Mouse (Mus musculus) cerebellum, postnatal 10 days (tissue): ENCODE data around the gene BC024978.

Source experiments
- DNase-seq, 2 experiments: peaks; one replicate each; pipeline ENCODE4 v3.0.0; 2021; ENCODE audit warnings: mixed read lengths in 2 of 2

The BC024978 gene

DNA sequence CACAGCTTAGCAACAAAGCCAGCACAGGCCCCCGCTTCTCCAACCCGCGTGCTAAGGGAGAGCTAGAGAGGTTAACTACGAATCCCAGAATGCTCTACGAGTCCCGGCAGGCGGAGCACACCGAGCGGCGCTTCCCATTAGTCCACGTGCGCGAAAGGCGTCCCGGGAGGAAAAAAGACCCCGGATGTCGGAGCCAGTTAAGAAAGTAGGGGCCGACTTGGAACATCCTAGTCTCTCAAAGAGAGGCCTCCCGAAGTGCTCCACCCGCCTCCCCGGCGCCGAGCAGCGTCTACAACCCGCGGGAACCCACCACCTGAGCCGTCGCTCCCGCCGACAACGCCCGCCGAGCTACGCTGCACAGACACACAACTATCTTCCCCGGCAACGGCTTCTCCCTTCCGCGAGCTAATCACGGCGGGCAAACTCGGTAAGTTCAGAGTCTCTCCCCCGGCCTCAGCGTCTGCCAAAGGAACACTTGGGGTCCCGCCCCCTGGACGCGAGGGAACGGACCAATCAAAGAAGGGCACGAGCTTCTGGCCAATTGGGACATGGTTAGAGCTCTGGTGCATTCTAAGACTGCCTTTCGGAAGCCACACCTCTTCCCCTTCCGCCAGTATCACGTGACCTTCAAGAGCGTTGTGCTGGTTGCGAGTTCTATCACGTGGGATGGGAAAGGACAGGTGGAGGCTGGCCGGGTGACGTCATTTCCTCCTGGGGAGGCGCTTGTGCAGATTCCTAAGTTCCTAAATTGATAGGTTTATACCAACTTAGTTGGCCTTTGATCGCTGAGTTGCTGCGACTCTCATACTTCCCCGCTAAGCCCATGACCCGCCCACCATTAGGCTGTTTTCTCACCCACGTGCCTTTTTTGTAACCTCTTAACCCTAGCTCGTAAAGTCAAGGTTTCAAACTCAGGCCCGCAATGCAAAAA is at the start of gene BC024978, which contains the start of gene Snrpa:
BC024978 (plus strand) TSS at position 101 of the 931 bp plus-strand sequence.
Snrpa (minus strand) TSS at position 591 of the 931 bp plus-strand sequence.
- DNase-seq = peak; percentile 98

DNA sequence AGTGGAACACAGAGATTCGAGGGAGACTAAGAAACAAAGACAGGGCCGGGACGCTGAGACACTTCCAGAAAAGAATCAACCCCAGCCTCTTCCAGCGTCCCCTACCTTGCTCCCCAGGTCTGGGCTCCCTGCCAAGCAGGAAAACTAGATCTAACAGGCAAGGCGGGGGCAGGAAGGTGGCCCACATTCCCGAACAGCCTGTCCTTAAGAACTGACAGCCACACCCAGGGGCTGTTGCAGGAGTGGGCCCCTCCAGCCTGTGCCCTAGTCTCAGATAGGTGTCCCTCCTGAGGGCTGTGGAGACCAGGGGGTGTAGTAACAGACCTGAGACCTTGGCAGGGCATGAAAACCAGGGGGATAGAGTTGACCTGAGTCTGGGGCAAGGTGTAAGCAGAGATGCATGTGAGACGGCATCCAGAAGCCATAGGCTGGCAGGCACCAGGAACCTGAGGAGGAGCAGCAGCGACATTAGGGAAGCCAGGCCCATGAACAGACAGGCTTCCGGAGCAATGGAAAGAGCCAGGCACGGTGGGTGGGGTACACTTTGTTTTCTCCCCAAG is 42.3 kb upstream of the BC024978 start, which contains the start of gene Cyp2t4:
Cyp2t4 (plus strand) TSS at position 510 of the 560 bp plus-strand sequence.
- DNase-seq = peak; percentile 59 to 61

DNA sequence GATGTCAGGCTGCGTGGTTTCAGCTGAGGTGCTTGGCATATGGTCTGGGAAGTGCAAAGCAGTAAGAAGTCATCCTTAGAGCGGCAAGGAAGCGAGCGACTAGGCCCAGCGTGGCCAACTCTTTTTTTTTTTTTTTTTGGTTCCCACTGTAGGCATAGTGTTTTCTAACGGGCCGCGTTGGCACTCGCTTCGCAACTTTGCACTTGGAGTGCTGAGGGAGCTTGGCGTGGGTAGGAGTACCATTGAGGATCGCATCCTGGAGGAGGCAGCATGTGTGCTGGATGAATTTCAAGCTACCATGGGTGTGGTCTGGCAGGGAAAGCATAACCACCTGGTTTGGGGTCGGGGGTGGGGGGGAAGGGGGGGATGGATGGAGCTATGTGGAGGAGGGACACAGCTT is 39.6 kb upstream of the BC024978 start:
- DNase-seq = peak; percentile 51 to 65

DNA sequence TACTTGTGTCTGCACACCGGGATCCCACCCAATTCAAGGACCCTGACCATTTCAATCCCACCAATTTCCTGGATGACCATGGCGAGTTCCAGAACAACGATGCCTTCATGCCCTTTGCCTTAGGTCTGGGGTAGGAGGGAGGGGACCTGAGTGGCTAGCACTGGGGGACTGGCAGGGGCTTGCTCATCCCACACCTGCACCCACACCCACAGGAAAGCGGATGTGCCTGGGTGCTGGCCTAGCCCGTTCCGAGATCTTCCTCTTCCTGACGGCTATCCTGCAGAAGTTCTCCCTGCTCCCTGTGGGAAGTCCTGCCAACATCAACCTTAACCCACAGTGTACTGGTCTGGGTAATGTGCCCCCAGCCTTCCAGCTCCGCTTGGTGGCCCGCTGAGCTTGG is 37.4 kb upstream of the BC024978 start:
- no peak for DNase-seq

DNA sequence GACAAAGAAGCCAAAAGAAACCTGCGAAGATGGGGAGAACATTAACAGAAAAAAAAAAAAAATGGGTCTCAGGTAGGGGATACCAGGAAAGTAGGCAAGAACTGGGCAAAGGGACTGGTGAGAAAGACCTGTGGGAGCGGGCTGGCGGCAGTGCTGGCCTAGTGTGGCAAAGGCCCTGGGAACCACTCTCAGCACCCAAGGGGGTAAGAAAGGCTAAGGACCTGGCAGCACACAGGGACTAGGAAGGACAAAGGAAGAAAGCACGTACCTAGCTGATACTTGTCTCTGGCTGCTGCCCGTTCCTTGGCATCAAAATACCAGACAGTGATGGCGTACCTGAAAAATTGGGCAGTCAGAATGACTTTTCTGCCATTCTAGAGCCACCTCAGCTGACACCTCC is 36.3 kb upstream of the BC024978 start:
- DNase-seq = no peak

DNA sequence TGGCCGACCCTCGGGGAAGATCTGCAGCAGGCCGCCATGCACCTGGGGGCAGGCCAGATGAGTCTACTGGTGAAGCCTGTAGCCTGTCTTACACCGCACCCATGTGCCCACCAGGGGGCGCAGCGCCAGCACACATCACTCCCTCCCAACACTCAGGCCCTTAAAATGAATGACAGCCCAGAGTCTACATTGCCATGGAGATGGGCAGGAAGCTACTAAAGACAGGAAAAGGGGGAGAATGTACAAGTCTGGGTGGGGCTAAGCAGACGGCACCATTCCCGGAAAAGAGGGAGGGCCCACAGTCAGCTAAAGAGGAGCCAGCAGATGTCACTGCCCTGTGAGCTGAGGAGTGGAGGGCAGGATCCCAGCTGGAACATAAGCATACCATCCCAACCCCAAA is 35.7 kb upstream of the BC024978 start:
- peak; percentile 93 to 96 for DNase-seq

DNA sequence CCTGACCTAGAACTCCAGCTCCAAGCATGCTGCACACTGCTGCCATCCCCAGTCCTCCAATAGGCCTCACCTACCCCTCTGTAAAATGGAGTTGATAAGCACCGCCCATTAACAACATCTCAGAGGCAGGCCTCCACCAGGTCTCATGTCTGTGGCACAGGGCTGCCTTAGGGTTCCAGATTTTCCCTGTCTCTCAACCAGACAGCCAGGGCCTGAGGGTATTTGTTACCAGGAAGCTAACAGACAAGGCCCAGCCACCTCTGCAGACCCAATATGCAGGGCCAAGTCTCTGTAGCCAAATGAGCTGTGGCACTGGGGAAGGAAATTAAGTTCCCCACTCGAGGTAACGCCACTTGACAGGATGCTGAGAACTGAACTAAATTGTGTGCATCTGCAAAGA is 34.7 kb upstream of the BC024978 start:
- no peak for DNase-seq

DNA sequence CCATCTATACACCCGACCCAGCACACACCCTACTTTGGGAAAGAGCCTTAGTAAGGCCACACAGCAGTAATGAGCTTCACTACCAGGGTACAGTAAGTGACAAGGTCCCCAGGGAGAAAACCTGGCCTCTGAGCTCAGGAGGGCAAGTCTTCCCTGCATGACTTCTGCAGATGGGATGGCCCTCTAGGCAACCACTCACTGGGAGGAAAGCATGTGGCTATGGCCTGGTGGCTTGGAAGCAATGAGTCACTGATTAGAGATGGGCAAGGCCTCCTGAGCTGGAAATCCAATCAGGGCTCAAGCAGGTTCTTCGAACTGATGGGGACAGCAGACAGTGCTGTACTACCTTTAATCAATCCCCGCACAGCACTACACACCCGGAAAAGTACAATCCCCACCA is 33.8 kb upstream of the BC024978 start:
- DNase-seq = no peak

DNA sequence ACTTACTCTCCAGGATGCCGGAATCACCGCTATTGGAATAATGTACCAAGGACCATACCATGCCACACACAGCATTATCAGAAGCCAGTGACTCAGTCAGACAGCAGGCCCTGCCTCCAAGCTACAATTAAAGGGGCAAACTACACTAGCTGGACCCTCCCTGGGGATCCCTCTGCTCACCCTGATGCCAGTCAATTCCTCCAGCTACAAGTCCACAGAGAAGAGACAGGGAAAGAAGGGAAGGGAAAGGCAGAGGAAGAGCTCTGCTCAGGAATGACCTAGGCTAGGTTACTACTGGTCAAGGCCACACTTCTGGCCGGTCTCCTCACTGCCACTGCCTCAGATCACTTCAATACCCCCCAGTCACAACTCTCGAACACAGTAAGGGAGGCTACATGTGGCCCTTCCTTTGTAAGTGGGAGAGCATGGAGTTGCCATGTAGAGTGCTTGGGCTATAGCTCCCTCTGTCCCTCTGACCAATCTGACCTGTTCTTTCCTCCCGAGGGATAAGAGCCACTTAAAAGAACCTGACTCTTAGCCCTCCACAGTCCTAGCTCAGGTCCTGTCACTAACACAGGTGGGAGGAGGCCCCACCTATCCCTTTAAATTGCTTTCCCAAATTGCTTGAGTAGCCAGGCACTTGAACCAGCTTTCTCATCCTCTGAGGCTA is 32.7 kb upstream of the BC024978 start:
- DNase-seq = no peak

DNA sequence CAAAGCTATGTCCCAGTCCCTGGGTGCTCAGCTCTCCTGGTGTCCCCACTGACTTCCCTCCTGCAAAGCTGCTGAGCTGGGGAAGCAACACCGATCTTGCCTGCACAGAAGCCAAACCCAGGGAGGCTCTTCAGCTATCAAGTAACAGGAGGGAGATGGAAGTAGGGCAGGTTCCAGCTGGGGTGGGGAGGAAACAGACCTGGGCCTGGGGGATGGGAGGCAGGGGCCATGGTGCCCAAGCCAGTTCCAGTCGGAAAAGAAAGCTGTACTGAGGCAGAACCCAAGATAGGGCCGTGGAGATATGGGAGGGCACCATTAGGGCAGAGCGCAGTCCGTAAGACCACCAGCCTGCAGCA is 32.2 kb upstream of the BC024978 start:
- DNase-seq = peak; percentile 40 to 45

DNA sequence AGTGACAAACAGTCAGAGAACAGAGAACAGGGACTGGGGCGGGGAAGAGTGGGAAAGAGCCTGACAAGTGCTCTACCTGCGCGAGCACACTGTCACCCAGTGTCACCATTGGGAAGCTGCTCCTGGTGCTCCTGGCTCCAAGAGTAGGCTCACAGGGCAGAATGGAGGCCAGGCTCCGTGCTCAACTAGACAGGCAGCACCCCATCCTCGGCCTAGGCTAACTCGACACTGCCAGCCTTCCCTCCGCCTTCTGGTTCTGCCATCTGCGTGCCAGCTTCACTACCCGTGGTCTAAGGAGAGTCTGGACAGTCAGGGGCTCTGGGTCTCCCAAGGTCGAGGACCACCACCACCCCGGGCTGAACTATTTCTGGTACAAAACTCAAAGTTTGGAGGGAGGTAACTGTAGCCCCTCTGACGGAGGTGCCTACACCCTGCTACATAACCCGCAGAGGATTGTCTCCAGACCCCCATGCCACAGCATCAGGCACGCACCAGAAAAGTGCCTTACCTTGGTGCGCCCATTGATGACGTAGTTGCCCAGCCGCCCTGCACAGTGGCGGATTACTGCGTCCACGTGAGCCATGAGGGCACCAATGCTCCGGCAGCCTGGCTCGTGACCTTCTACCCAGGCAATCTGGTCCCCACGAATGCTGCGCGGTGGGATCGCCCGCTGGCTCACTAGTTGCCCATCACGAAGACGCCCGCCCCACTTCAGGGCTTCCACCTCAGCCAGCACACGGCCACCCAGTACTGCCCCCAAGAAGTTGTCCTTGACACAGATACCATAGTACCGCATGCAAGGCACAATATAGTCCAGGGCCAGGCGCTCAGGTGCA is 31.3 kb upstream of the BC024978 start:
- peak; percentile 51 to 56 for DNase-seq

DNA sequence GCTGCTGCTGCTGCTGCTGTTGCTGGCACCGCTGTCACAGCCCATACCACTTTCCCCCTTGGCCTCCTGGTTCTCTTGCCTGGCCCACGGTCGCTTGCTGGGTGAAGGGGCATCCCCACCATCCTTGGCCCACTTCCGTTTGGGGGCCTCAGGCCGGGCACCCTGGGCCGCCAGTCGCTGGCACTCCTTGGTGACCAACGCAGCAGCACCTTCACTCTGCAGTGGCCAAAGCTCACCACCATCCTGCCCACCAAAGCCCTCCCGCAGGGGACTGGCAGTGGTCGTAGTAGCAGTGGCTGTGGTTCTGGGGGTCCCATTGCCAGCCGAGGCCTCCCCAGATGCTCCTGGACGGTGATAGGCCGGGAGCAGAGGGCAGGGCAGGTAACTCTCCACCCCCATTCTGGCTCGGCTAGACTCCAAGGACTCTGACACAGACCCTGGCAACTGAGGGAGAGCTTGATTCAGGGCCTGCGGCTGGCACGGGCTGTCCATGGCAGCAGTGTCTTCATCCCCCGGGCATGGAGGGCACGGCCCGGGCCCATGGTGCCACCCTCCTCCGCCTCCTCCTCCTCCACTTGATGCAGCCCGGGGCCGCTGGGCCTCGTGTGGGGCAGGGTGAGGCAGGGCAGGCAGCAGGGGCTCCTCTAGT is 30.4 kb upstream of the BC024978 start:
- DNase-seq = peak; percentile 85 to 87

DNA sequence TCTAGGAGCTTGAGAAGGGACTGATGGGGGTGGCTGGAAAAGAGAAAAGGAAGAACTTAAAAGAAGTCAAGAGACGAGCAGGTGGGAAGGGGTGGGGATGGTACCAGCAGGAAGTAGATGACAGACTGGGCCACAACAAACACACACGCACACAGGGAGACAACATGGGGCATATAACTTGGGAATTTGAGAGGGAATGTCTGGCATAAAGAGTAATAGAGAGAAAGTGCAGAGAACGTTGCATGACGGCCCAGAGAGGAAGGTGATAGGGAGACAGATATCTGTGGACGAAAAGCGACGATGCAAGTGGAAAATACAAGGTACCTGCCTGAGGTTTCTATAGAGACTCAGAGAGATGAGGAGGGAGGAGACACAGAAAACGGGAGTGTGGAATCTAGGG is 29.9 kb upstream of the BC024978 start:
- no peak for DNase-seq

DNA sequence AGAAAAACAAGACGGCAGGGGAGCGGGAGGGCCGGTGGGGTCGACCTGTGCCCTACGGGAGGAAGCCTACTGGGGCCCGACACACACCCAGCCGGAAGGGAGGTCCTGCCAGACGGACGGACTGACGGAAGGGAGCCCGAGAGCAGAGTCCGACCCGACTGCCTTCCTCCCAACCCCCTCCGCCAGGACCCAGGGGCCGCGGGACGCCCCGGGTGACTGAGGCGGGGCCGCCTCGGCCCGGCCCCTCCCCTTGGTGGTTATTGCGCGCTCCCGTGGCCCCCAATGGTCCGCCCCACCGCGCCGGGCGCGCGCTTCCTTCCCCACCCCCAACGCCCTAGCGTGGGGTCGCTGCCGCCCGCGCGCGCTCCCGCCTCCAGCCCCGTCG is 29.4 kb upstream of the BC024978 start:
- DNase-seq = peak; percentile 90 to 91

DNA sequence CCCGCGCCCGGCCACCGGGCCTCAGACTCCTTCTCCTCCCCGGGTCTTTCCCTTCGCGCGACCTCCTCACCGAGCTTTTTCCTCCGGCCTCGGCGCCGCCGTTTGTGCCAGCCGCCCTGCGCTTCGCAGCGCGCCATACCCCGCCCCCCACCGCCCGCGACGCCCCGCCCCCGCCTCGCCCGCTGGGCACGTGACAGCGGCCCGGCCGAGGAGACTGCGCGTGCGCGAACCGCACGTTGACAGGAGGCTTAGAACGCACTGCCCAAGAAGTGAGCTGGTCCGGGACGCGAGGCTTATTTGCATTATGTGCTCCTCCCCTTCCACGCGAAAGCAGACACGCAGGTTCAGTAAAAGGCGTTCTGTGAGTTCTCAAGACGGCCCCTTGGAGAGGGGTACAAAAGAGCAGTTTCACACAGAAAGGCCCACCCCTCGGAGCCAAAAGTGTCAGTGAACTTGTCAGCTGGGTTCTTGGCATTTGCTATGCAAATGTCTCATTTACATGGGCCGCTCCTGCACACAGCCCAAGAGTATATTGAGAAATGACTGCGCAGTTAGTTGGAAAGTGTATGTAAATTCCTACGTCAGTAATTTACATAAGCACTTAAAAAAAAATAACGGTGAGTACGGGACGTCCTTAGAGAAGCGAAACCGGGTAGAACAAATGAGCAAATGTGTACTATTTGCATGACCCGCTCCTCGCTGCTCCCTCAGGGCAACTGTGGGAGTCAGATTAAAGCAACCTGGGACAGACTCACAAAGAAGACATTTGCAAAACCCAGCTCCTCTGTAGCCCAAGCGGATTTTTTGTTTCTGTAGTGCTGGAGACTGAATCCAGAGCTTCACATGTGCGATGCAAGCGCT is 28.7 kb upstream of the BC024978 start, which contains the start of gene Egln2:
Egln2 (minus strand) TSS at position 189 of the 861 bp plus-strand sequence.
- peak; percentile 98 for DNase-seq

DNA sequence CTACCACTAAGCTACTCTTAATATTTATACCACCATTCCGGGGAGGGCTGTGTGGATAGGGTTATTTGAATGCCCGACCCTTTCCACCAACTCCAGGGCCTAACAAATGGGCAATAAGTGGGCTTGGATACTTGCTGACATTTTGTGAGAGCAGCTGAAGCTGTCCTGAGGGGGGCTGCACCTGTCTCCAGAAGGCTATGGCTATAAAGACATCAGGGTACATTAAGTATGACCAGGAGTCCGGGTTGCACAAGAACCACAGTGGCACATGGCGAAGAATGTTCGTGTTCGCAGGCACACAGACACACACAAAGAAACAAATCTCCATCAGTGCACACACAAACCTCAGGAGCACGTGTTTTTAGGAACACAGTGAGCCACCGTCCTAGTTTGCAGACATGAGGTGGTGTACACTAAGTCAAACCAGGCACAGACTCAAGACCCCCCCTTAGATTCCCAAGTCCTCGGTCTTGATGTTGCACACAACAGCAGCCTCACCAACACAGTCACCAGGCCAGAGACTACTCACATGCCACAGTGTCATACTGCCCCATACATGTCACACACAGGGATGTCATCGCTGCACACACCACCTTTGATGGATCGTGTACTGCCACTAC is 28.0 kb upstream of the BC024978 start:
- no peak for DNase-seq

DNA sequence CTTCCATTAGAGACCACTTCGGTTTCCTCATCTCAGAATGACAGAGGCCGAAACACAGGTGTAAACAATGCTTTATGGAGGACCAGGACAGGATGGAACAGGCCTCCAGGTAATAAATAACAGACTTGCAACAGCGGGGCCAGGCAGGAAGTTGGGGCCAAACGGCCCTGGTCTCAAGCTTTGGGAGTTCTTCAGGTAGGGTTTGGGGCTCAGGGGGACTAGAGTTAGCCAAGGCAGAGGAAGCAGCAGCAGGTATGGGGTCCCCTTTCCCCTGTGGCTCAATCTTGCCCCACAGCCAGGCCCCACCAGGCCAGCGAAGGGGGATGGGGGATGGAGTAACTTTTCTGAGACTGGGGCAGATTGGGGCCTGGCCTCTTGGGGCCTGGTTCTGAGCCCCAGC is 27.2 kb upstream of the BC024978 start:
- no peak for DNase-seq

DNA sequence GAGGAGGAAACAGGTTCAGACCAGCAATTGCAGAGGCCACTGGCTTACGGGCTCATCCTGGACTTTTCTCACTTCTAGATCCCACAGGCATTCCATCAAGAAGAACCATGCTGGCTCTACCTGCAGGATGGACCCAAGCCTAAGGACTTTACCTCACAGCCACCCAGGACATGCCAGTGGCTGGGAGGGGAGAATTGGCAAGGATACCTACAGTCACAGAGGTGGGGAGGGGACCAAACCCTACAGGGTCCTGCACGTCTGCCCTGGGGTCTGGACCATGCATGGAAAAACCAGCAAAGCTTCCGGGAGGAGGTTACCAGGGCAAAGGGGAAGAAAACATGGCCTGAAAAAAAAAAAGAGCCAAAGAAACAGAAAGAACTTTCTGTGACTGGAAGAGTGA is 24.6 kb upstream of the BC024978 start:
- DNase-seq = no peak

DNA sequence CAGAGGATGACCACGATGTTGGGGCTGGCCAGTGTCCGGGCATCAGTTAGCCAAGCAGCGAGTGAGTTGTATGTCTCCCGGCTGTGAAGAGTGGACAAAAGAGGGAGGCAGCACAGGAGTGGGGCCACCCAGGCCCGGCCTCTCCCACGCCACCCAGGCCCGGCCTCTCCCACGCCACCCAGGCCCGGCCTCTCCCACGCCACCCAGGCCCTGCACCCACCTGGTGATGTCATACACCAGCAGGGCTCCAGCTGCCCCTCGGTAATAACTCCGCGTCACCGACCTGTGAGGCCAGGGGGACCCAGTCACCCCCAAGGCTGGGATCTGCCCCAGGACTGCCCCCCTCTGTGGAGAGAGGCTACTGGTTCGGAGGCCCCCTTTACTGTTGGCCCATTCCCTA is 21.1 kb upstream of the BC024978 start:
- DNase-seq = no peak

DNA sequence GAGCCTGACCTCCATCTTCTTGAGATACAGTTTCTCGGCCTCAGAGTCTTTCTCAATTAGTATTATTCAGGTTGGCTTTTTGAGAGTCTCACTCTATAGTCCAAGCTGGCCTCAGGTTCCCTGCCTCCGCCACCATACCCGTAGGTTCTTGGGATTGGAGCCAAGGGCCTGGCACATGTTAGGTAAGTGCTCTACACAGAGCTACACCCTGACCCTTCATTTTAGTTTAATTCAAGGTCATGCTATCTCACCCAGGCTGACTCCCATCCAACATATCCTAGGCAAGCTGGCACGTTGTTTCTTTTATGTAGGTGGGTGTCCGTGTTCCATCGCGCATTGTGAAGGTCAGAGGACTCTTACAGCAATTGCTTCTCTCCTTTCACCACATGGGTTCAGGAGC is 20.7 kb upstream of the BC024978 start:
- DNase-seq = no peak

DNA sequence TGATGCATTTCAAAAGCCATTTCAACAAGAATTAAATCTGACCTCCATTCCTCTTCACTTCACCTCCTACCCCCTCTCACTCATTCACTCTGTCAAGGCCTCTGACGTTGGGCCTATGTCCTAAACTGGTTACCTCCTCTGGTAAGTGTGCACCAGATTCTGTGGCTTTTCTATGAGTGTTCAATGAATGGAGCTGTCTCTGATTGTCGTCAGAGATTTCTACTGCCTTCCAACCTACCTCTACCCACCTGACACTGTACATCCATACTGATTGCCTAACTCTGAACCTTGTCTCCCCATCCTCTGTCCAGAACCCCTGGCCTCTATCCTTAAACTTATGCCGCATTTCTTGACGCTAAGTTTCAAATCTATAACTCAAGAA is 17.6 kb upstream of the BC024978 start:
- DNase-seq = no peak
